Mouse (Mus musculus) cerebellum, adult 2 months (tissue): Measurements from ENCODE around the gene Hdac4. TPM values are rescaled to one million over a fixed set of nuclear protein-coding genes. Genes with fewer than 3 reads are reported as not detected.
A peak's percentile ranks its signal among the peaks of the same experiment; 100 is the strongest.

Experiments
- DNase-seq, 2 experiments: peaks; one replicate each; pipeline ENCODE4 v3.0.0; 2021
- H3K27ac ChIP-seq: fragments of 200-500 bp; 2 replicates; pipeline ENCODE4 v1.5.1; 2012; ENCODE audit warnings: low read length, control low read depth, inconsistent platforms; ENCODE audit not compliant: insufficient read depth
- H3K27me3 ChIP-seq: fragments of 200-500 bp; 2 replicates; pipeline ENCODE4 v1.6.1; 2012; ENCODE audit warnings: inconsistent platforms, mild to moderate bottlenecking, low read length, moderate library complexity; ENCODE audit not compliant: control insufficient read depth, insufficient read depth
- H3K4me1 ChIP-seq: fragments of 200-500 bp; 2 replicates; pipeline ENCODE4 v1.6.1; 2011; ENCODE audit warnings: low read length; ENCODE audit not compliant: control insufficient read depth, insufficient read depth
- H3K4me3 ChIP-seq: fragments of 200-500 bp; replicated peaks from 2 replicates; pipeline ENCODE3; 2011; ENCODE audit warnings: mild to moderate bottlenecking, low read depth, low read length, control low read depth; ENCODE audit not compliant: insufficient read depth
- CTCF ChIP-seq: fragments of 200-500 bp; IDR thresholded peaks from 2 replicates; pipeline ENCODE4 v1.5.1; 2011; ENCODE audit warnings: low read depth, mild to moderate bottlenecking, control low read depth, low read length, moderate library complexity, borderline replicate concordance; ENCODE audit not compliant: insufficient read depth
- POLR2A ChIP-seq: fragments of 200-500 bp; IDR thresholded peaks from 2 replicates; pipeline ENCODE4 v1.6.1; 2011; ENCODE audit warnings: low read length, control low read depth, borderline replicate concordance; ENCODE audit not compliant: insufficient read depth
- WGBS: fragments of 180-500 bp; shearing (Covaris S2); methylation state at CpG from one replicate; pipeline ENCODE4 v1.1.7; 2018; 5-methylcytosine and 5-hydroxymethylcytosine counted together
- polyA plus RNA-seq: library from polyadenylated mRNA; depleted of rRNA; stranded (reverse); fragments of >200 nt; gene quantifications from 2 replicates; pipeline ENCODE4 v1.2.3, GENCODE M21; 2012

Gene Hdac4
- polyA plus RNA-seq, 1 experiment, result 24.7 TPM

- WGBS, result 64% methylated on average over 1 of the region's 1 CpGs
These were observed 84.5 kb downstream of the Hdac4 start for GRCm38 (mm10) chr1:92111026-92111425.

GRCm38 (mm10) chr1:92109221-92109620, 86.3 kb downstream of the Hdac4 start:
- peaks cover 67% of the 10 kb centered on the region for H3K4me1 ChIP-seq
- H3K27me3 ChIP-seq, result no peaks in the 10 kb centered on the region
- 3% methylated on average over 1 of the region's 1 CpGs for WGBS
- no peak overlapping the region for H3K27ac ChIP-seq
- peak; percentile 76 to 85 for DNase-seq
- no peak overlapping the region for H3K4me3 ChIP-seq
- TF ChIP-seq CTCF, result no peak
- no peak for TF ChIP-seq POLR2A

More at GRCm38 (mm10) chr1:92111026-92111425, 84.5 kb downstream of the Hdac4 start:
- DNase-seq, result no peak
- Histone ChIP-seq H3K4me3 (no peak overlapping the region), H3K4me1 (peaks cover 63% of the 10 kb centered on the region), H3K27me3 (no peaks in the 10 kb centered on the region), H3K27ac (no peak overlapping the region)
- TF ChIP-seq POLR2A (no peak), CTCF (no peak)

GRCm38 (mm10) chr1:92108556-92108955, 86.9 kb downstream of the Hdac4 start:
- DNase-seq, result no peak
- no peak overlapping the region for H3K27ac ChIP-seq
- peaks cover 64% of the 10 kb centered on the region for H3K4me1 ChIP-seq
- no peak for TF ChIP-seq POLR2A
- no peak for TF ChIP-seq CTCF
- H3K27me3 ChIP-seq, result no peaks in the 10 kb centered on the region
- 79% methylated on average over 2 of the region's 2 CpGs for WGBS
- H3K4me3 ChIP-seq, result no peak overlapping the region

DNA sequence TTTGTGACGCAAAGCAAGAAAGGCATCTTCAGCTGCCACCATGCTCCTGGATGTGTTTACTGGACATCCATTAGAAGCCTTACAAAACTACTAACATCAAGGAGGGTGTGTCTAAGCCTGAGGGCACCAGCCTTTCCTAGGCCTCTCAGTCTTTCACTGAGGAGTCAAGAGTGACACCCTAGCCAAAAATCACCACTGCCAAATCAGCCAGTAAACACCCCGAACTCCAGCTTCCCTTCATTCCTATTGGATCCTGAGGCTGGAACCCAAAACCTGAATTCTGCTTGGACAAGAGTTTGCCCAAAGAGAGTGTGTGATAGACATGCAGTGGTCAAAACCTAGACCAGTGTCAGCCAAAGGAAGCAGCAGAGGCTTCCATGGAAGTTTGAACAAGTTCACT, 87.5 kb downstream of the Hdac4 start:
- DNase-seq, result no peak
- WGBS, result 73% methylated on average over 2 of the region's 2 CpGs
- H3K27me3 ChIP-seq, result no peaks in the 10 kb centered on the region

DNA sequence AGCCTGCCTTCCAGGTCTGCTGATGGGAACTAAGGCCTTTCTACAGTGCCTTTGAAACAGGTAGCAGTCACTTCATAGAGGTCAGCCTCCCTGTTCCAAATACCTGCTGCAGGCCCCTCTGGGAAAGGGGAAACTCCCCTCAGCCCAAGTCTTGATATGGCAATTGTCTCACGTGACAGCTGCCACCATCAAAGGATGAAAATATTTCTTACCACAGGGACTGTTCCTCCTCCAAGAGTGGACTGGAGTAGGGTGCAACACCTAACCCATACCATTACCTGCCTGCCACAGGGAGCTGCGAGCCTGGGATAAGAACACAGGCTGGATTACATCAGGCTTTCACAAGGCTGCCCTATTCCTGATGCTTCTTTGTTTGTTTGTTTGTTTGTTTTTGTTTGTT, 88.0 kb downstream of the Hdac4 start:
- H3K27me3 ChIP-seq, result no peaks in the 10 kb centered on the region
- H3K27ac ChIP-seq, result no peak overlapping the region
- TF ChIP-seq CTCF (no peak), POLR2A (no peak)
- 91% methylated on average over 2 of the region's 2 CpGs for WGBS
- no peak overlapping the region for H3K4me3 ChIP-seq
- no peak for DNase-seq
- H3K4me1 ChIP-seq, result peaks cover 68% of the 10 kb centered on the region

More for the DNA sequence above, 87.5 kb downstream of the Hdac4 start:
- Histone ChIP-seq H3K4me1 (peaks cover 68% of the 10 kb centered on the region), H3K27ac (no peak overlapping the region), H3K4me3 (no peak overlapping the region)
- TF ChIP-seq CTCF, result no peak
- TF ChIP-seq POLR2A, result no peak

DNA sequence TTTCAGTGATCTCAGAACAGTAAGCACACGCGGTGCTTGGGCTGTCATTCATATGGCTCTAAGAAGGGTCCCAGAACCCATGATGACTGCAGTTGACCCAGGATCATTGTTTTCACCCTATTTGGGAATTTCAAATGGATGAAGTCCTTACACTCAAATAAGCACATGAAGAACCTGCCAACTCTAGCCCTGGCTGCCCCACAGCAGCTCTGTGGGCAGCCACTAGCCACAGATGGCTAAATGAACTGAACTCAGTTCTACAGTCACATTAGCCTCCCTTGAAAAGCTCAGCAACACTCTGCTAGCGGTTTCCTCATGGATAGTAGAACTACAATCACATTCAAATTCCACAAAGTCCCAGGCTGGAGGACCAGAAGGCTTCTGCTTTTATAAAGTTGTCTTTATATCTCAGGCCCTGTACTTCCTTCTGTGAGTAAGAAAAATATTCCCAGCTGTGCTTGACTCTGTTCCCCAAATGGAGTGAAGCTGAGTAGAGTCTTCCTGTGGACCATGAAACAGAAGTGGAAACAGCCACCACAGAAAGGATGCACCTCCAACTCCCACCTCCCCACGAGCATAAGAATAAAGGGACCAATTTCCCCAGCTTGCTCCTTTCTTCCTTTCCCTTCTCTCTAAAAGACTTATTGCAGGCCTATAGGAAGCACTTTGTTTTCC, 88.9 kb downstream of the Hdac4 start:
- 36% methylated on average over 4 of the region's 4 CpGs for WGBS
- DNase-seq, result peak; percentile 60 to 83
- no peaks in the 10 kb centered on the region for H3K27me3 ChIP-seq
- H3K4me3 ChIP-seq, result no peak overlapping the region
- no peak overlapping the region for H3K27ac ChIP-seq
- TF ChIP-seq CTCF, result no peak
- no peak for TF ChIP-seq POLR2A
- H3K4me1 ChIP-seq, result peaks cover 62% of the 10 kb centered on the region

DNA sequence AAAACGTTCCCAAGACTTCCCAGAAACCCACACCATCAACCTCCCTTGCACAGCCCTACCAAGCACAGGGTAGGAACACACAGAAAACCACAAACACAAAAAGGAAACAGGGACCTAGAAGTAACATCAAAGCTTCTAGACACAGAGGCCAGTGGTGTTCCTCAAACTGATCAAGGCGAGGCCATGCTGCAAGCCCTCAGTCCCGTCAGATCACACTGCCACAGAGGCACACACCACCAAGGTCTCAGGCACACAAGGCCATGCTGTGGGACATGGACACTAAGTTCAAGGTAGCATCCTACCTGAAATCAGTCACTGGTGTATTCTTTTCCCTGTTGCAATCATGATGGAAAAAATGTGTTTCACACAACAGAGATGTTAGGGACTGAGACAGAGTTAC, 90.8 kb downstream of the Hdac4 start:
- WGBS, result 95% methylated on average over 3 of the region's 3 CpGs
- TF ChIP-seq POLR2A (no peak), CTCF (no peak)

GRCm38 (mm10) chr1:92103971-92104370, 91.5 kb downstream of the Hdac4 start:
- no peak for TF ChIP-seq POLR2A
- Histone ChIP-seq H3K4me1 (peaks cover 49% of the 10 kb centered on the region), H3K27ac (no peak overlapping the region), H3K4me3 (no peak overlapping the region), H3K27me3 (no peaks in the 10 kb centered on the region)
- no peak for DNase-seq

More for the DNA sequence above, 90.8 kb downstream of the Hdac4 start:
- H3K4me1 ChIP-seq, result peaks cover 51% of the 10 kb centered on the region
- no peak overlapping the region for H3K27ac ChIP-seq
- no peak for DNase-seq
- H3K27me3 ChIP-seq, result no peaks in the 10 kb centered on the region
- no peak overlapping the region for H3K4me3 ChIP-seq
